ENCODE assay signal across 21 mouse cellular contexts in genomic region chr9:71827371-71827770, GRCm38 (mm10). TPM values are rescaled to one million over a fixed set of nuclear protein-coding genes. Genes with fewer than 3 reads are reported as not detected.
A peak's percentile ranks its signal among the peaks of the same experiment; 100 is the strongest.
DNase-seq lines count a peak whose midpoint lies in the region; ATAC-seq lines count a peak whose summit lies in the region.
"Had no signal": no experiment of that assay in that cellular context is flagged by ENCODE, and none has a peak within 500 bp of the region (broad histone marks: within the 10 kb centered on the region; RNA-seq: fewer than 3 reads in every experiment).

No protein-coding gene starts in this region.

- ATAC-seq in cerebellum, adult (ENCODE audit: insufficient number of reproducible peaks, low FRiP score, low TSS enrichment) = no peak
- no peak for ATAC-seq in intestine, embryonic 16.5 days
- ATAC-seq: activated CD4-positive, CD25-positive, alpha-beta regulatory T cell, adult 4 months; forebrain, embryonic 14.5 days; intestine, embryonic 15.5 days; Patski had no signal

- 0 out of 2 replicates have a peak, but pooled peaks cover 3% of the 10 kb centered on the region for H3K4me1 ChIP-seq in intestine, embryonic 16.5 days (ENCODE audit: control insufficient read depth, insufficient read depth, low read length)
- H3K4me1 ChIP-seq: heart, embryonic 12.5 days; intestine, embryonic 15.5 days had no signal

- WGBS in intestine, embryonic 16.5 days = 90% methylated on average over 5 of the region's 5 CpGs

- H3K36me3 ChIP-seq in intestine, embryonic 16.5 days (ENCODE audit: control insufficient read depth, insufficient read depth, low read length) = no peaks in the 10 kb centered on the region
- H3K36me3 ChIP-seq: embryonic facial prominence, embryonic 15.5 days; forebrain, embryonic 10.5 days; heart, embryonic 12.5 days; hindbrain, embryonic 10.5 days; intestine, embryonic 15.5 days had no signal

- no peaks in the 10 kb centered on the region for H3K27me3 ChIP-seq in intestine, embryonic 16.5 days (replicated peaks; ENCODE audit: control insufficient read depth, insufficient read depth, low read length)
- H3K27me3 ChIP-seq: embryonic facial prominence, embryonic 15.5 days; heart, embryonic 12.5 days; intestine, embryonic 15.5 days; Patski had no signal

- DNase-seq in cerebellum, adult 11-12 months = peak; percentile 74
- peak; percentile 61 for DNase-seq in cerebellum, adult 8-10 months
- peak; percentile 71 to 74 for DNase-seq in cerebellum, postnatal 14 days
- no peak for DNase-seq in natural killer cell, adult 2 months (ENCODE audit: low spot score in 2 of 2)
- no peak for DNase-seq in spleen, postnatal 36 days (ENCODE audit: low spot score in 2 of 2)
- DNase-seq: adrenal gland, postnatal 25 days; embryo, embryonic 11 days; gastrocnemius, postnatal 14 days; kidney, adult 2 months had no signal

- no peak overlapping the region for H3K4me2 ChIP-seq in intestine, embryonic 16.5 days (ENCODE audit: low read depth, low read length)
- H3K4me2 ChIP-seq: embryonic facial prominence, embryonic 15.5 days; heart, embryonic 12.5 days; hindbrain, embryonic 14.5 days; intestine, embryonic 15.5 days had no signal

- H3K9me3 ChIP-seq in intestine, embryonic 16.5 days (ENCODE audit: control insufficient read depth, low read length) = no peaks in the 10 kb centered on the region
- H3K9me3 ChIP-seq: embryonic facial prominence, embryonic 15.5 days; forebrain, embryonic 10.5 days; hindbrain, embryonic 10.5 days; intestine, embryonic 15.5 days had no signal

- no peak overlapping the region for H3K27ac ChIP-seq in intestine, embryonic 16.5 days (ENCODE audit: low read length)
- H3K27ac ChIP-seq: embryonic facial prominence, embryonic 15.5 days; forebrain, embryonic 10.5 days; hindbrain, embryonic 10.5 days; hindbrain, embryonic 14.5 days; intestine, embryonic 15.5 days had no signal

- H3K4me3 ChIP-seq in intestine, embryonic 16.5 days (ENCODE audit: low read length) = no peak overlapping the region
- H3K4me3 ChIP-seq: embryonic facial prominence, embryonic 15.5 days; erythroblast, embryonic 14.5 days; forebrain, embryonic 10.5 days; heart, embryonic 12.5 days; hindbrain, embryonic 10.5 days; intestine, embryonic 15.5 days had no signal

- no peak overlapping the region for H3K9ac ChIP-seq in intestine, embryonic 16.5 days (ENCODE audit: low read depth, low read length)
- H3K9ac ChIP-seq: embryonic facial prominence, embryonic 15.5 days; heart, embryonic 12.5 days; hindbrain, embryonic 14.5 days; intestine, embryonic 15.5 days had no signal

RNA-seq across cellular contexts. Expression of gene Cgnl1, which starts 56.0 kb away (rescaled TPM):
- 6.0 and 7.0 TPM in 2 replicates for polyA plus RNA-seq in intestine, embryonic 16.5 days (2015; fragmentation: Nextera tagmentation; extraction: Ambion mirVana)
- polyA plus RNA-seq: activated CD4-positive, CD25-positive, alpha-beta regulatory T cell, adult 4 months; erythroblast, embryonic 14.5 days had no signal

Comparison
In these comparisons a context has a peak if more than half of its experiments do, and no peak if none do; other contexts are left out.
1. DNase-seq: peak in cerebellum, adult 11-12 months (single experiment), cerebellum, adult 8-10 months (single experiment) and cerebellum, postnatal 14 days (2 of 2); none in natural killer cell, adult 2 months (0 of 2) and spleen, postnatal 36 days (0 of 2).